Mouse (Mus musculus): ENCODE data around the gene Ptk7. TPM values are rescaled to one million over a fixed set of nuclear protein-coding genes. Genes with fewer than 3 reads are reported as not detected.

The Ptk7 gene
- total RNA-seq, 2 experiments from 2014 or later = 8.3 to 9.4 TPM

DNA sequence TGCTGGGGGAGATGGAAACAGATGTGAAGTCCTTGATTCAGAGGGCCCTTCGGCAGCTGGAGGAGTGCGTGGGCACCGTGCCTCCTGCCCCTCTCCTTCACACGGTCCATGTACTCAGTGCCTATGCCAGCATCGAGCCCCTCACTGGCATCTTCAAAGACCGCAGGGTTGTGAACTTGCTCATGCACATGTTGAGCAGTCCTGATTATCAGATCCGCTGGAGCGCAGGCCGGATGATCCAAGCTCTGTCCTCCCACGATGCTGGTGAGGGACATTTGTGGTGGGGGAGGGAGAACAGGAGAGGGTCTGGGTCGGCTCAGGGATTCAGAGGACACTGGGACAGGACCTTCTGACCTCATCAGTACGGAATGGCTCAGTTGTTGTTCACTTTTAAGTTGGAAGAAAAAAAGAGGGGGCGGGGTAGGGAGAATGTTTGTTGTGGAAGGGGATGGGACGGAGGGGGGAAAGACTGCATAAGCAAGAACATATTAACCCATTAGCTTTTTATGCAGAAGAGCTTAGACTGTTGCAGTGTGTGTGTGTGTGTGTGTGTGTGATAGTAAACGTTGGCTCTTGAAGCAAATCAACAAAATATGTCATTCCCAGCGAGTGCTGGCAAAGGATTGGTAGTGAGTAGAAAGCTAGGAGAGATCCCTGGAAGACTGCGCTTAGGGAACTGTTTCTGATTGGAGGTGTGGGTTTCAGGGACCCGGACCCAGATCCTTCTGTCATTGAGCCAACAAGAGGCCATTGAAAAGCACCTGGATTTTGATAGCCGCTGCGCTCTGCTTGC is 22.6 kb upstream of the Ptk7 start:
- TF ChIP-seq CTCF (IDR thresholded peaks at IDR 0.05) = no peak
- no peak for DNase-seq (ENCODE audit: extremely low spot score in 1 of 2, low spot score in 2 of 2)
- intact Hi-C loops (cut with DNase I) = loop anchor here (2.0 kb wide), 1 partner anchor 23 kb away; the partner anchor contains the start of gene Rrp36
- Histone ChIP-seq H3K27ac (no peak overlapping the region), H3K4me3 (no peak overlapping the region)

DNA sequence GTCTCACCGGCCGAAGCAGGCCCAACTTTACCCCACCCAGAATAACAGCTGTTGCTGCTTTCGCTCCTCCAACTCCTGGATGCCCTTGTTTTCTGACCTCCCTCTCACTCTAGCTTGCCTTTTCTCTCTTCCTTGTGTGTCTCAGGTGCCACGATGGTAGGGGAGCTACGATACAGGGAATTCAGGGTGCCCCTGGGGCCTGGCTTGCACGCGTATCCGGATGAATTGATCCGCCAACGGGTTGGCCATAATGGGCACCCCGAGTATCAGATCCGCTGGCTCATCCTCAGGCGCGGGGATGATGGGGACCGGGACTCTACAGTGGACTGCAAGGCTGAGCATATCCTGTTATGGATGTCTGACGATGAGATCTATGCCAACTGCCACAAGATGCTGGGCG is 22.0 kb upstream of the Ptk7 start:
- Histone ChIP-seq H3K27ac (no peak overlapping the region), H3K4me3 (peak overlapping the region; percentile 68)
- no peak for TF ChIP-seq CTCF (IDR thresholded peaks at IDR 0.05)
- DNase-seq (ENCODE audit: extremely low spot score in 1 of 2, low spot score in 2 of 2) = no peak
- intact Hi-C loops (cut with DNase I) = loop anchor here (2.0 kb wide), 1 partner anchor 24 kb away; the partner anchor contains the start of gene Rrp36

- intact Hi-C loops (cut with DNase I) = loop anchor here (2.0 kb wide), 1 partner anchor 24 kb away; the partner anchor contains the start of gene Rrp36
- H3K27ac ChIP-seq = peak within 1 kb of the TSS; percentile 88
- no peak; the same call in 1 of the 2 replicates for TF ChIP-seq CTCF (IDR thresholded peaks at IDR 0.05)
- peak within 1 kb of the TSS; percentile 68 for H3K4me3 ChIP-seq
- DNase-seq (ENCODE audit: extremely low spot score in 1 of 2, low spot score in 2 of 2) = peak; percentile 90 to 91
Measured at GRCm38 (mm10) chr17:46650232-46651031, 21.1 kb upstream of the Ptk7 start, which contains the start of gene Cul7. Gene Cul7, plus strand, starts transcription at chr17:46650337.

DNA sequence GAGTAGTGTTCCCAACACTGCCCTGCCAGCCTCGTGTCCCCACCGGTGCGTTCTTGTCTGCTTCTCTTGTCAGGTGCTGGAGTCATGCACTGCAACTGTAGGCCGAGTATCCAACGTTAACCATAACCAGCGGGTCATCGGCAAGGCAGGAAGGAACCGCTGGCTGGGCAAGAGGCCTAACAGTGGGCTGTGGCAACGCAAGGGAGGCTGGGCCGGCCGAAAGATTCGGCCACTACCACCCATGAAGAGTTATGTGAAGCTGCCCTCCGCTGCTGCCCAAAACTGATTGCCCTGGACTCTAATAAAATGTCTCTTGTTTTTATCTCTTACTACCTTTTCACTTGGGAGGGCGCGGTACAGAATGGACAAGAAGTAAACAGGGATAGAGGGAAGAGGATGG is 20.5 kb upstream of the Ptk7 start:
- Histone ChIP-seq H3K27ac (peak overlapping the region; percentile 88), H3K4me3 (peak overlapping the region; percentile 68)
- intact Hi-C loops (cut with DNase I) = loop anchor here (2.0 to 10.0 kb wide), 2 partner anchors 25 to 95 kb away; partner anchors contain the start of genes Rrp36 and Srf
- no peak for TF ChIP-seq CTCF (IDR thresholded peaks at IDR 0.05)
- DNase-seq (ENCODE audit: extremely low spot score in 1 of 2, low spot score in 2 of 2) = no peak

- intact Hi-C loops (cut with DNase I) = loop anchor here (10.0 kb wide), 1 partner anchor 94 kb away; the partner anchor contains the start of gene Srf
- TF ChIP-seq CTCF (IDR thresholded peaks at IDR 0.05) = no peak
- no peak for DNase-seq (ENCODE audit: extremely low spot score in 1 of 2, low spot score in 2 of 2)
- Histone ChIP-seq H3K27ac (no peak overlapping the region), H3K4me3 (no peak overlapping the region)
Measured at GRCm38 (mm10) chr17:46648436-46648835, 19.1 kb upstream of the Ptk7 start.

DNA sequence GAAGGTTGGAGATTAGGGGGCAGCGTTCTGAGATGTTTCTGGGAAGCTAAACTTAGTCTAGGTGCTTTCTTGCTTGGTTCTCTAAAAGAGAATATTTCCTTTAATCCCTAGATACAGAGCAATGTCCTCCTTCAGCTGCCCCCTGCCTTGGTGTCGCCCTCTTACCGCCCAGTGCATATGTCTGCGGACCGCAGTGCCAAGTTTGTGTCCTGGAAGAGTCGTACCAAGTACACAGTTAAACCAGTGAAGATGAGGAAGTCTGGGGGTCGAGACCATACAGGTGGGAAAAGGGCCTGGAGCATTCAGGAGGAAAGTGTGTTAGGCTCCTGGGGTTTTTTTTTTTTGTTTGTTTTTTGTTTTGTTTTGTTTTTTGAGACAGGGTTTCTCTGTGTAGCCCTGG is 18.0 kb upstream of the Ptk7 start:
- Histone ChIP-seq H3K4me3 (no peak overlapping the region), H3K27ac (no peak overlapping the region)
- intact Hi-C loops (cut with DNase I) = loop anchor here (10.0 kb wide), 1 partner anchor 92 kb away; the partner anchor contains the start of gene Srf
- no peak for DNase-seq (ENCODE audit: extremely low spot score in 1 of 2, low spot score in 2 of 2)
- no peak for TF ChIP-seq CTCF (IDR thresholded peaks at IDR 0.05)

DNA sequence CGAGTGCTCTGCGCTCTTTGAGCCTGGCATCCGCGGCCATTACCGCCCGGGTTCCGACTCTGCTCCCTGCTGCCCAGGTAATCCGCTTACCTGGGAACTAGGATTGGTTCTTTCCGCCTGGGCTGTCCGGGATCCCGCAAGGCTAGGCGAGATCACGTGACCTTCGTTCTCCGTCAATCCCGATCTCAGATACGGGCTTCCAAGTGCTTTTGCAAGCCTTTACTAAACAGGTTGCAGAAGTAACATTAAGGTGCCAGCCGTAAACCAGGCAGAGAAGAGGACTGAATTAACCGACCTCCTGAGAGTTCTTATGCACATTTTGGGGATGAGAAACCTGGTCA is 17.0 kb upstream of the Ptk7 start:
- Histone ChIP-seq H3K4me3 (peak overlapping the region; percentile 100), H3K27ac (peak overlapping the region; percentile 95)
- no peak for TF ChIP-seq CTCF (IDR thresholded peaks at IDR 0.05)
- DNase-seq (ENCODE audit: extremely low spot score in 1 of 2, low spot score in 2 of 2) = no peak
- intact Hi-C loops (cut with DNase I) = loop anchor here (10.0 kb wide), 1 partner anchor 91 kb away; the partner anchor contains the start of gene Srf

DNA sequence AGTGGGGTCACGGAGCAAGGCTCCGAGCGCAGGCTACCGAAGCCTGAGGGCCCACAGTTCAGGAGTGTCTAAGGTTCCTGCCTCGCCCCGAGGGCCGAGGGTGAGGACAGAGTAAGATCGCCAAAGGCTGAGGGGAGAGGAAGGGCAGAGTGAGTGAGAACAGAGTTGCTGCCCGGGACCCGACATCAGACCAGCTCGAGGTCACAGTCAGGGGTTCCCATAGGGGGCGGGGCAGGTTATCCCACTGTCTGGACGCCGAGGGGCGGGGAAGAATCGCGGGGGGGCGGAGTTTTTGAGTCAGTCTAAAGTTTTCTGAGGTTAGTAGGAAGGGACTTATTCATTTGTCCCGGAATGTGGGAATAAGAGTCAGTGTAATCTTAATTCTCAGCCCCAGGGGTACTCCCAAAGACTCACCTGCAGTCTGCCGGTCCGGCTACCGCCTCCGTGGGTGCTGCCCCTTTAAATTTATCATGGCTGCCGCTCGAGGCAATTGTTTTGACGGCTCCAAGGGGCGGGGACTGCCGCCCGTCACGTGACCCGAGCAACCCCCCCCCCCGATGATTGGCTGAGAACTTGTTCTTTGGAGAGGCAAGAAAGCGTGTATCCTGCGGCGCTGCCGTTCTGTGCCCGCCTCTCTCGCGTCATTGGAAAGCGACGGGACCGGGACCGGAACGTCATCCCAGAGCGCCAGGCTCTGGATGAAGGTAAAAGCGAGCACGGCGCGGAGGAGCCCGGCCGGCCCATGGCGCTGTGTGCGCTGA is 16.4 kb upstream of the Ptk7 start, which contains the start of the genes Klc4 and Mrpl2:
Gene Klc4, minus strand, starts transcription at position 462 of the 761 bp plus-strand sequence.
Gene Mrpl2, plus strand, starts transcription at position 669 of the 761 bp plus-strand sequence.
- peak; percentile 98 to 100 for DNase-seq (ENCODE audit: extremely low spot score in 1 of 2, low spot score in 2 of 2)
- Histone ChIP-seq H3K27ac (peak within 1 kb of the TSS; percentile 95), H3K4me3 (peak within 1 kb of the TSS; percentile 100)
- intact Hi-C loops (cut with DNase I) = loop anchor here (2.0 to 10.0 kb wide), 2 partner anchors 67 to 91 kb away; partner anchors contain the start of gene Srf
- no peak; the same call in 1 of the 2 replicates for TF ChIP-seq CTCF (IDR thresholded peaks at IDR 0.05)

DNA sequence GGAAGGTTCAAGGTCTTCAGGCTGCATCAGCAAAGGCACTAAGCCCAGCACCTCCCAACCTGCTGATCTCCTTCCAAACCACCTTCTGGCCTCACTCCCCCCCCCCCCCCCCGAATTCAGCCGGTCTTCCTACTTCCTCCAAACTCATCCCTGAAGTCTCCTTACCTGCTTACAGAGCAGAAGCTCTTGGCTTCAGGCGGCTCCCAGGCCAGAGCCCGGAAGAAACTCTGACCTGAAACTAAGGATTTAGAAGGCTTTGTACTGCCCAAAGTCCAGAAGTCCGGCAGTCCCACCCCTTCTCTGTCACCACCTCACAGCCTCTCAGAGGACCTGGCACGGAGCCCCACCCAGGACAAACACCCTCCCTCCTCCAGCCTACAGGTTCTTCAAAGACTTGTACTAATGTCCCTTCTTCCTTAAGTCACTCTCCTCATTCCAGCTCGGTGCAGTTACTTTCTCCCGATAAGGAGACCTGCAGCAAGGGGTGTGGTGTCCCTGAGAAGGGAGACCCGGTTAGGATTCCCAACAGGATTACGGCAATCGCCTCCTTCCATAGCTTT is 15.7 kb upstream of the Ptk7 start:
- intact Hi-C loops (cut with DNase I) = loop anchor here (2.0 to 10.0 kb wide), 2 partner anchors 68 to 90 kb away; partner anchors contain the start of gene Srf
- peak overlapping the region; percentile 100 for H3K4me3 ChIP-seq
- peak overlapping the region; percentile 80 for H3K27ac ChIP-seq
- no peak for DNase-seq (ENCODE audit: extremely low spot score in 1 of 2, low spot score in 2 of 2)
- no peak for TF ChIP-seq CTCF (IDR thresholded peaks at IDR 0.05)

- no peak for DNase-seq (ENCODE audit: extremely low spot score in 1 of 2, low spot score in 2 of 2)
- no peak for TF ChIP-seq CTCF (IDR thresholded peaks at IDR 0.05)
- intact Hi-C loops (cut with DNase I) = loop anchor here (2.0 to 10.0 kb wide), 2 partner anchors 69 to 89 kb away; partner anchors contain the start of gene Srf
- no peak overlapping the region for H3K27ac ChIP-seq
- H3K4me3 ChIP-seq = no peak overlapping the region
Measured at GRCm38 (mm10) chr17:46644152-46644805, 15.0 kb upstream of the Ptk7 start.

Data from left cerebral cortex, adult 2 months (tissue).